ENCODE assay signal across 33 mouse cellular contexts in the genomic region with DNA sequence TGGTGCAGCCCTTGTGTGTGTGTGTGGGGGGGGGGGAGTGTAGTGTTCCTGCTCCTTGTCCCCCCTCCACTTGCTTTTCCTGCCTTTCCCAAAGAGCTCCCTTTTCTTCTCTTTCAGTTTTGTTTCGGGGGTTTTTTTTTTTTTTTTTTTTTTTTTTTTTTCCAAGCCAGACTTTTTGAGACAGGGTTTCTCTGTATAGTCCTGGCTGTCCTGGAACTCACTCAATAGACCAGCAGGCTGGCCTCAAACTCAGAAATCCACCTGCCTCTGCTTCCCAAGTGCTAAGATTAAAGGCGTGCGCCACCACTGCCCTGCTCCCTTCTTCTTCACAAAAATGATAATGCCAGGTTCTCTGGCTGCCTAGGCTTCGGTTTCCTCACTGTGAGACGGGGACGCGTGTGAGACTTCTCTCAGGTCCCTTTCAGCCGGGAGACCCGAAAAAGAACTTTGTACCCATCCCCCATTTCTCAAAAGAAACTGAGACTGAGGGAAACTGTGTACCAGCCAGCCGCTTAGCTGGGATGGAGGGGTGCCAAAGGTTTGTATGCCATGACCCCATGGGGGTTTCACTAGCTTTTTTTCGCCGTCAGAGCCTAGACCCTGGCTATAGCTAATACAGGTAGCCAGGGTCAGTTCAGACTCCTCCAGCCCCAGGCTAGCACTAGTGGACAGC. TPM values are rescaled to one million over a fixed set of nuclear protein-coding genes. Genes with fewer than 3 reads are reported as not detected.
"Had no signal": no experiment of that assay in that cellular context is flagged by ENCODE, and none has a peak within 500 bp of the region (broad histone marks: within the 10 kb centered on the region; RNA-seq: fewer than 3 reads in every experiment).

No protein-coding gene starts in this region.

- H3K9me3 ChIP-seq: heart, embryonic 10.5 days; heart, embryonic 12.5 days; hindbrain, embryonic 10.5 days; hindbrain, embryonic 13.5 days; intestine, embryonic 15.5 days; limb, embryonic 10.5 days; limb, embryonic 12.5 days; liver, embryonic 12.5 days had no signal

- H3K9ac ChIP-seq: heart, embryonic 12.5 days; intestine, embryonic 15.5 days; limb, embryonic 12.5 days; liver, embryonic 12.5 days; liver, embryonic 14.5 days had no signal

- H3K27ac ChIP-seq: gastrocnemius, adult 2 months; hindbrain, embryonic 13.5 days; intestine, embryonic 15.5 days; layer of hippocampus, adult 2 months; left cerebral cortex, adult 2 months; limb, embryonic 10.5 days; limb, embryonic 12.5 days; liver, embryonic 12.5 days; liver, embryonic 14.5 days had no signal

- H3K4me3 ChIP-seq: gastrocnemius, adult 2 months; heart, embryonic 10.5 days; heart, embryonic 12.5 days; hindbrain, embryonic 10.5 days; hindbrain, embryonic 13.5 days; intestine, embryonic 15.5 days; layer of hippocampus, adult 2 months; left cerebral cortex, adult 2 months; limb, embryonic 10.5 days; limb, embryonic 12.5 days; liver, embryonic 12.5 days had no signal

- H3K36me3 ChIP-seq: heart, embryonic 10.5 days; heart, embryonic 12.5 days; hindbrain, embryonic 10.5 days; hindbrain, embryonic 13.5 days; intestine, embryonic 15.5 days; limb, embryonic 10.5 days; limb, embryonic 12.5 days; liver, embryonic 12.5 days had no signal

- H3K4me2 ChIP-seq: heart, embryonic 12.5 days; hindbrain, embryonic 13.5 days; intestine, embryonic 15.5 days; limb, embryonic 12.5 days; liver, embryonic 12.5 days had no signal

- ATAC-seq: hindbrain, embryonic 16.5 days; inflammation-experienced regulatory T-cells, adult 6 months; intestine, embryonic 15.5 days; intestine, postnatal 0 days; liver, embryonic 12.5 days had no signal

- DNase-seq: gastrocnemius, adult 2 months; gastrocnemius, postnatal 14 days; heart, adult 18-20 months; heart, postnatal 10 days; heart, postnatal 4 days; kidney, adult 18-20 months; kidney, adult 8-10 months; kidney, postnatal 10 days; kidney, postnatal 25 days; kidney, postnatal 4 days; liver had no signal

RNA-seq across cellular contexts. Expression of gene Tnfrsf13c, which starts 4.0 kb away (rescaled TPM):
- total RNA-seq: gastrocnemius, adult 2 months; gastrocnemius, postnatal 14 days had no signal
- polyA plus RNA-seq: heart, embryonic 12.5 days; hindbrain, embryonic 13.5 days; intestine, embryonic 15.5 days; intestine, postnatal 0 days; limb, embryonic 12.5 days had no signal

RNA-seq across cellular contexts. Expression of gene Shisa8, which starts 7.5 kb away (rescaled TPM):
- total RNA-seq: gastrocnemius, adult 2 months; granulocyte monocyte progenitor cell, adult 5-6 weeks had no signal
- polyA plus RNA-seq: inflammation-experienced regulatory T-cells, adult 6 months; intestine, postnatal 0 days; limb, embryonic 10.5 days had no signal

RNA-seq across cellular contexts. Expression of gene Cenpm, which starts 24.4 kb away (rescaled TPM):
- total RNA-seq: gastrocnemius, adult 2 months had no signal

RNA-seq across cellular contexts. Expression of gene 1500009C09Rik, which starts 32.1 kb away (rescaled TPM):
- total RNA-seq: gastrocnemius, adult 2 months; gastrocnemius, postnatal 14 days; gastrocnemius, postnatal 4 days; granulocyte monocyte progenitor cell, adult 5-6 weeks; heart, adult 18-20 months; heart, adult 8-10 months; heart, postnatal 10 days; heart, postnatal 25 days; heart, postnatal 4 days had no signal
- polyA plus RNA-seq: heart, embryonic 10.5 days; heart, embryonic 12.5 days; heart, embryonic 14.5 days; heart, embryonic 16.5 days; inflammation-experienced regulatory T-cells, adult 6 months; intestine, postnatal 0 days; kidney, embryonic 14.5 days; kidney, embryonic 16.5 days; limb, embryonic 10.5 days; limb, embryonic 12.5 days; liver, embryonic 12.5 days had no signal

RNA-seq across cellular contexts. Expression of gene Sept3, which starts 54.6 kb away (rescaled TPM):
- polyA plus RNA-seq: inflammation-experienced regulatory T-cells, adult 6 months had no signal
